Mouse (Mus musculus) erythroid progenitor cell, adult 5-6 weeks (primary cell): ENCODE measurements around the gene 1110008L16Rik. TPM values are rescaled to one million over a fixed set of nuclear protein-coding genes. Genes with fewer than 3 reads are reported as not detected.

Source experiments
- total RNA-seq, 2 experiments: library from RNA; stranded (forward) in 1 of 2; stranded (reverse) in 1 of 2; fragments of 150-400 nt in 1 of 2; fragments of 186-747, 209-891 nt in 1 of 2; gene quantifications; 2 replicates each; pipeline versions ENCODE4 v1.2.3 to v1.2.4; 2015 to 2017; ENCODE audit warnings: low replicate concordance in 2 of 2

The 1110008L16Rik gene
- total RNA-seq, 2 experiments from 2014 or later, result 5.3 to 13.4 TPM

Other genes starting within 250 kb of the 1110008L16Rik start
- 9.7 and 27.2 TPM in 2 replicates for gene 2700097O09Rik, start 219.5 kb upstream of the 1110008L16Rik start, total RNA-seq (2015; ENCODE audit: low replicate concordance)
- 6.7 and 9.9 TPM in 2 replicates for gene 2700097O09Rik, start 219.5 kb upstream of the 1110008L16Rik start, total RNA-seq (2017; ENCODE audit: low replicate concordance)
- 44.0 and 56.9 TPM in 2 replicates for gene Srp54a, start 219.3 kb upstream of the 1110008L16Rik start, total RNA-seq (2015; ENCODE audit: low replicate concordance)
- 84.2 and 116 TPM in 2 replicates for gene Srp54a, start 219.3 kb upstream of the 1110008L16Rik start, total RNA-seq (2017; ENCODE audit: low replicate concordance)
- gene Fam177a, start 175.1 kb upstream of the 1110008L16Rik start, total RNA-seq (2015; ENCODE audit: low replicate concordance), result 22.3 TPM in 1 of 2 replicates, not detected in the other
- 20.3 and 21.4 TPM in 2 replicates for gene Fam177a, start 175.1 kb upstream of the 1110008L16Rik start, total RNA-seq (2017; ENCODE audit: low replicate concordance)
- gene Srp54b, start 144.5 kb upstream of the 1110008L16Rik start, total RNA-seq (2015; ENCODE audit: low replicate concordance), result 6.8 and 10.5 TPM in 2 replicates
- gene Srp54b, start 144.5 kb upstream of the 1110008L16Rik start, total RNA-seq (2017; ENCODE audit: low replicate concordance), result 8.5 and 38.5 TPM in 2 replicates
- 26.4 TPM in 1 of 2 replicates, not detected in the other for gene 1700047I17Rik2, start 100.0 kb upstream of the 1110008L16Rik start, total RNA-seq (2015; ENCODE audit: low replicate concordance)
- not detected in 2 replicates for gene 1700047I17Rik2, start 100.0 kb upstream of the 1110008L16Rik start, total RNA-seq (2017; ENCODE audit: low replicate concordance)
- 14.4 and 25.6 TPM in 2 replicates for gene Srp54c, start 69.4 kb upstream of the 1110008L16Rik start, total RNA-seq (2015; ENCODE audit: low replicate concordance)
- 28.4 and 30.2 TPM in 2 replicates for gene Srp54c, start 69.4 kb upstream of the 1110008L16Rik start, total RNA-seq (2017; ENCODE audit: low replicate concordance)
- 19.8 and 25.6 TPM in 2 replicates for gene Ppp2r3c, start 3.4 kb downstream of the 1110008L16Rik start, total RNA-seq (2015; ENCODE audit: low replicate concordance)
- 19.5 and 20.6 TPM in 2 replicates for gene Ppp2r3c, start 3.4 kb downstream of the 1110008L16Rik start, total RNA-seq (2017; ENCODE audit: low replicate concordance)
- 104 and 111 TPM in 2 replicates for gene Psma6, start 84.6 kb downstream of the 1110008L16Rik start, total RNA-seq (2015; ENCODE audit: low replicate concordance)
- 66.7 and 125 TPM in 2 replicates for gene Psma6, start 84.6 kb downstream of the 1110008L16Rik start, total RNA-seq (2017; ENCODE audit: low replicate concordance)
- 22.6 and 25.6 TPM in 2 replicates for gene Nfkbia, start 193.1 kb downstream of the 1110008L16Rik start, total RNA-seq (2015; ENCODE audit: low replicate concordance)
- gene Nfkbia, start 193.1 kb downstream of the 1110008L16Rik start, total RNA-seq (2017; ENCODE audit: low replicate concordance), result 12.5 and 16.0 TPM in 2 replicates